Mouse (Mus musculus) testis, adult 2 months (tissue): Measurements from ENCODE around the gene Tfcp2. TPM values are rescaled to one million over a fixed set of nuclear protein-coding genes. Genes with fewer than 3 reads are reported as not detected.

Experiments
- H3K27ac ChIP-seq: fragments of 200-500 bp; 2 replicates; pipeline ENCODE4 v1.5.1; 2012; ENCODE audit warnings: low read depth, low read length; ENCODE audit not compliant: control insufficient read depth, insufficient read depth
- H3K27me3 ChIP-seq: fragments of 200-500 bp; 2 replicates; pipeline ENCODE4 v1.6.1; 2012; ENCODE audit warnings: mild to moderate bottlenecking, low read length, moderate library complexity; ENCODE audit not compliant: control insufficient read depth, insufficient read depth
- H3K36me3 ChIP-seq: fragments of 200-500 bp; 2 replicates; pipeline ENCODE4 v1.6.1; 2012; ENCODE audit warnings: mild to moderate bottlenecking, low read length; ENCODE audit not compliant: control insufficient read depth, insufficient read depth
- H3K4me1 ChIP-seq: fragments of 200-500 bp; 2 replicates; pipeline ENCODE4 v1.6.1; 2012; ENCODE audit warnings: low read length; ENCODE audit not compliant: control insufficient read depth, insufficient read depth
- H3K4me3 ChIP-seq: fragments of 200-500 bp; 2 replicates; pipeline ENCODE4 v1.5.1; 2012; ENCODE audit warnings: low read depth, mild to moderate bottlenecking, low read length, moderate library complexity, mixed read lengths; ENCODE audit not compliant: control insufficient read depth
- CTCF ChIP-seq: fragments of 200-500 bp; IDR thresholded peaks from 2 replicates; pipeline ENCODE4 v1.5.1; 2012; ENCODE audit warnings: low read depth, mild to moderate bottlenecking, inconsistent platforms, low read length, moderate library complexity; ENCODE audit not compliant: control insufficient read depth, insufficient read depth, insufficient replicate concordance
- POLR2A ChIP-seq: fragments of 200-500 bp; IDR thresholded peaks from 2 replicates; pipeline ENCODE4 v1.6.1; 2012; ENCODE audit warnings: low read depth, mild to moderate bottlenecking, inconsistent platforms, low read length, moderate library complexity; ENCODE audit not compliant: control insufficient read depth
- polyA plus RNA-seq: library from polyadenylated mRNA; depleted of rRNA; stranded (reverse); fragments of >200 nt; gene quantifications from 2 replicates; pipeline ENCODE4 v1.2.3, GENCODE M21; 2012

Gene Tfcp2
- polyA plus RNA-seq, 1 experiment = 11.3 TPM

GRCm38 (mm10) chr15:100576810-100577209, 25.0 kb upstream of the Tfcp2 start:
- Histone ChIP-seq H3K36me3 (peaks cover 5% of the 10 kb centered on the region), H3K4me3 (no peak overlapping the region), H3K4me1 (peaks cover 5% of the 10 kb centered on the region; the same call in 1 of the 2 replicates), H3K27me3 (no peaks in the 10 kb centered on the region), H3K27ac (no peak overlapping the region)
- TF ChIP-seq POLR2A (no peak), CTCF (no peak)

GRCm38 (mm10) chr15:100576392-100576791, 24.6 kb upstream of the Tfcp2 start:
- no peak overlapping the region for H3K4me3 ChIP-seq
- no peak overlapping the region for H3K27ac ChIP-seq
- H3K36me3 ChIP-seq = peaks cover 5% of the 10 kb centered on the region
- no peaks in the 10 kb centered on the region for H3K27me3 ChIP-seq
- H3K4me1 ChIP-seq = peaks cover 2% of the 10 kb centered on the region; the same call in 1 of the 2 replicates
- TF ChIP-seq POLR2A (no peak), CTCF (no peak)

GRCm38 (mm10) chr15:100575366-100575765, 23.6 kb upstream of the Tfcp2 start:
- H3K36me3 ChIP-seq = peaks cover 5% of the 10 kb centered on the region
- no peak overlapping the region for H3K27ac ChIP-seq
- no peak overlapping the region for H3K4me3 ChIP-seq
- H3K27me3 ChIP-seq = no peaks in the 10 kb centered on the region
- H3K4me1 ChIP-seq = peaks cover 2% of the 10 kb centered on the region; the same call in 1 of the 2 replicates
- TF ChIP-seq CTCF (no peak), POLR2A (no peak)

- Histone ChIP-seq H3K4me1 (peaks cover 2% of the 10 kb centered on the region; the same call in 1 of the 2 replicates), H3K27ac (no peak overlapping the region), H3K4me3 (no peak overlapping the region), H3K36me3 (peaks cover 2% of the 10 kb centered on the region; the same call in 1 of the 2 replicates), H3K27me3 (no peaks in the 10 kb centered on the region)
- TF ChIP-seq CTCF (no peak), POLR2A (no peak; the same call in 1 of the 2 replicates)
Observed at GRCm38 (mm10) chr15:100574378-100574777, 22.6 kb upstream of the Tfcp2 start.

GRCm38 (mm10) chr15:100573946-100574345, 22.1 kb upstream of the Tfcp2 start:
- no peak for TF ChIP-seq CTCF
- no peak for TF ChIP-seq POLR2A
- Histone ChIP-seq H3K4me3 (no peak overlapping the region), H3K4me1 (peaks cover 2% of the 10 kb centered on the region; the same call in 1 of the 2 replicates), H3K27ac (no peak overlapping the region), H3K36me3 (no peaks in the 10 kb centered on the region), H3K27me3 (no peaks in the 10 kb centered on the region)

- no peak overlapping the region for H3K4me3 ChIP-seq
- no peaks in the 10 kb centered on the region for H3K36me3 ChIP-seq
- no peaks in the 10 kb centered on the region for H3K27me3 ChIP-seq
- H3K4me1 ChIP-seq = no peaks in the 10 kb centered on the region
- TF ChIP-seq CTCF (no peak), POLR2A (no peak)
- no peak overlapping the region for H3K27ac ChIP-seq
Observed at GRCm38 (mm10) chr15:100569239-100569638, 17.4 kb upstream of the Tfcp2 start.

GRCm38 (mm10) chr15:100566531-100566930, 14.7 kb upstream of the Tfcp2 start:
- H3K4me3 ChIP-seq = no peak overlapping the region
- no peaks in the 10 kb centered on the region for H3K4me1 ChIP-seq
- TF ChIP-seq CTCF = no peak
- TF ChIP-seq POLR2A = no peak
- no peaks in the 10 kb centered on the region for H3K36me3 ChIP-seq
- H3K27me3 ChIP-seq = no peaks in the 10 kb centered on the region
- H3K27ac ChIP-seq = no peak overlapping the region

- no peak for TF ChIP-seq POLR2A
- no peak for TF ChIP-seq CTCF
- H3K27ac ChIP-seq = no peak overlapping the region
- H3K4me3 ChIP-seq = no peak overlapping the region
- H3K27me3 ChIP-seq = no peaks in the 10 kb centered on the region
- H3K36me3 ChIP-seq = no peaks in the 10 kb centered on the region
- no peaks in the 10 kb centered on the region for H3K4me1 ChIP-seq
Observed at GRCm38 (mm10) chr15:100557705-100558433, 6.1 kb upstream of the Tfcp2 start.
